8 mouse cellular contexts compared by ENCODE assay signal in genomic region chr6:51612371-51613051, GRCm38 (mm10).
DNase-seq lines count a peak whose midpoint lies in the region; ATAC-seq and TF ChIP-seq lines count a peak whose summit lies in the region.

No protein-coding gene starts in this region.

- TF ChIP-seq CTCF in gastrocnemius, adult 2 months (IDR thresholded peaks at IDR 0.05) = peak; percentile 50
- peak; percentile 23; the same call in 1 of the 2 replicates for TF ChIP-seq CTCF in small intestine, adult 2 months (IDR thresholded peaks at IDR 0.05; ENCODE audit: extremely low read depth, insufficient read length, insufficient replicate concordance, low read depth, low read length)

- no peak for TF ChIP-seq POLR2A in small intestine, adult 2 months (IDR thresholded peaks at IDR 0.05; ENCODE audit: low read depth, low read length)

- under 1% methylated on average over 53 of the region's 54 CpGs for WGBS in limb, embryonic 10.5 days
- 2% methylated on average over 54 of the region's 54 CpGs for WGBS in small intestine, adult 2 months

- peaks cover 40% of the 10 kb centered on the region for H3K27me3 ChIP-seq in limb, embryonic 10.5 days (ENCODE audit: low read depth, poor library complexity, severe bottlenecking)
- peaks cover 13% of the 10 kb centered on the region; the same call in 1 of the 2 replicates for H3K27me3 ChIP-seq in small intestine, adult 2 months (ENCODE audit: control insufficient read depth, insufficient read depth, low read length)

- peak; percentile 48 for DNase-seq in gastrocnemius, adult 2 months
- DNase-seq in gastrocnemius, postnatal 25 days = no peak
- DNase-seq in gastrocnemius, postnatal 4 days (ENCODE audit: low spot score in 2 of 2) = peak; percentile 21 to 28
- peak; percentile 61 for DNase-seq in kidney, adult 18-20 months
- DNase-seq in limb, embryonic 10.5 days (ENCODE audit: low spot score) = peak; percentile 73
- DNase-seq in mesoderm, embryonic 11.5 days (ENCODE audit: low read depth, low spot score) = peak; percentile 74

- H3K36me3 ChIP-seq in limb, embryonic 10.5 days = no peaks in the 10 kb centered on the region
- no peaks in the 10 kb centered on the region for H3K36me3 ChIP-seq in small intestine, adult 2 months (ENCODE audit: control insufficient read depth, insufficient read depth, low read length)

- H3K4me1 ChIP-seq in limb, embryonic 10.5 days = peaks cover 14% of the 10 kb centered on the region
- peaks cover 4% of the 10 kb centered on the region; the same call in 1 of the 2 replicates for H3K4me1 ChIP-seq in small intestine, adult 2 months (ENCODE audit: control insufficient read depth, insufficient read depth, insufficient read length, low read length)

- peak overlapping the region; percentile 78 for H3K4me3 ChIP-seq in gastrocnemius, adult 2 months
- H3K4me3 ChIP-seq in limb, embryonic 10.5 days = peak overlapping the region; percentile 69
- peak overlapping the region; percentile 55 for H3K4me3 ChIP-seq in small intestine, adult 2 months (ENCODE audit: low read depth, low read length)

- no peaks in the 10 kb centered on the region for H3K9me3 ChIP-seq in limb, embryonic 10.5 days (replicated peaks)

- peak; percentile 76 for ATAC-seq in common myeloid progenitor, adult 5-6 weeks (replicated peaks; ENCODE audit: low read depth, poor library complexity, severe bottlenecking)

- intact Hi-C loops in gastrocnemius, adult 2 months (cut with DNase I) = no loop called here

- H3K27ac ChIP-seq in gastrocnemius, adult 2 months = peak overlapping the region; percentile 56
- H3K27ac ChIP-seq in limb, embryonic 10.5 days = peak overlapping the region; percentile 82
- no peak overlapping the region for H3K27ac ChIP-seq in small intestine, adult 2 months (ENCODE audit: insufficient read depth, low read depth, low read length)
